Mouse (Mus musculus) heart, postnatal 0 days (tissue): Measurements from ENCODE around the gene Ifnar1. TPM values are rescaled to one million over a fixed set of nuclear protein-coding genes. Genes with fewer than 3 reads are reported as not detected.
A peak's percentile ranks its signal among the peaks of the same experiment; 100 is the strongest.

ENCODE experiments used
- ATAC-seq: fragments of 200-750 bp; cut with Nextera tagmentation; 2 replicates; pipeline ENCODE4 v1.8.0; 2017; ENCODE audit warnings: low read depth, moderate number of reproducible peaks, moderate library complexity; ENCODE audit not compliant: insufficient read depth
- DNase-seq: peaks from one replicate; pipeline ENCODE4 v3.0.0-alpha.2; 2016; ENCODE audit warnings: low spot score
- H3K27ac ChIP-seq: fragments of 300-500 bp; sonication (generic); 2 replicates; pipeline ENCODE4 v1.5.1; 2014; ENCODE audit warnings: low read depth, mild to moderate bottlenecking
- H3K27me3 ChIP-seq: fragments of 300-500 bp; sonication (generic); 2 replicates; pipeline ENCODE4 v1.6.1; 2014; ENCODE audit warnings: low read length, mixed read lengths; ENCODE audit not compliant: control insufficient read depth, insufficient read depth
- H3K36me3 ChIP-seq: fragments of 300-500 bp; sonication (generic); replicated peaks from 2 replicates; pipeline ENCODE4 v1.6.1; 2014; ENCODE audit warnings: low read length, mixed read lengths; ENCODE audit not compliant: control insufficient read depth, insufficient read depth
- H3K4me1 ChIP-seq: fragments of 300-500 bp; sonication (generic); 2 replicates; pipeline ENCODE4 v1.6.1; 2014; ENCODE audit warnings: antibody characterized with exemption; ENCODE audit not compliant: control insufficient read depth, insufficient read depth
- H3K4me2 ChIP-seq: fragments of 300-500 bp; sonication (generic); 2 replicates; pipeline ENCODE4 v1.6.1; 2014; ENCODE audit warnings: low read depth, mild to moderate bottlenecking, low read length, moderate library complexity
- H3K4me3 ChIP-seq: fragments of 300-500 bp; sonication (generic); 2 replicates; pipeline ENCODE4 v1.5.1; 2014; ENCODE audit warnings: low read depth, low read length
- H3K9ac ChIP-seq: fragments of 300-500 bp; sonication (generic); replicated peaks from 2 replicates; pipeline ENCODE4 v1.6.1; 2014; ENCODE audit warnings: low read depth, low read length, mixed read lengths
- H3K9me3 ChIP-seq: fragments of 300-500 bp; sonication (generic); replicated peaks from 2 replicates; pipeline ENCODE4 v1.6.1; 2016; ENCODE audit warnings: low read length; ENCODE audit not compliant: control insufficient read depth
- CTCF ChIP-seq: IDR thresholded peaks from 2 replicates; pipeline ENCODE4 v1.5.1; 2016; ENCODE audit warnings: antibody characterized with exemption, control low read depth, low read depth
- EP300 ChIP-seq: IDR thresholded peaks from 2 replicates; pipeline ENCODE4 v1.6.1; 2016; ENCODE audit warnings: antibody characterized with exemption, low read depth
- WGBS: fragments of 180-500 bp; shearing (Covaris S2); extraction: QIAGEN DNeasy Blood & Tissue Kit; methylation state at CpG from one replicate; pipeline ENCODE4 v1.1.7; 2014; 5-methylcytosine and 5-hydroxymethylcytosine counted together
- polyA plus RNA-seq: library from polyadenylated mRNA; unstranded; fragments of >200 nt; fragmentation: Nextera tagmentation; extraction: Ambion mirVana; gene quantifications from 2 replicates; pipeline ENCODE4 v1.2.1, GENCODE M21; 2015
- total RNA-seq: library from RNA; depleted of rRNA; stranded (reverse); fragments of >200 nt; gene quantifications from 2 replicates; pipeline ENCODE4 v1.2.3, GENCODE M21; 2014; ENCODE audit warnings: low replicate concordance

The Ifnar1 gene
- total and polyA plus RNA-seq, 2 experiments from 2014 or later, result 24.0 to 32.6 TPM

DNA sequence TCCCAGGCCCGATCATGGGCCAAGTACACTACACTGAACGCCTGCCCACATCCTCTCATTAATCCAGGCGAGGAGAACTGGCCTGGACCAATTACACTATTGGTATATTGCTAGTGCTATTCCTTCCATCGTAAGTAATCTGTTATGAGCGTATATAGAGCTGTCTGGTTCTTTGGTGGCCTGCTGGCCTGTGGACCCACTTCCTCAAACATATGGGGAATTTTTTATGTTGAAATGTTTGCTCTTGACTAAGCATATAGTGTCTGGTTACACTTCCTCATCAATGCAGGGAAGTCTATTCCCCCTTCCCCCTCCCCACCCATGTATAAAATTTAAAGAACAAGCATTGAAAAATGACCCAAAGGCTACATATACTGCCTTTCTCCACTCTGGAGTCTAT is 37.0 kb downstream of the Ifnar1 start:
- Histone ChIP-seq H3K4me3 (no peak overlapping the region), H3K9ac (no peak overlapping the region), H3K4me1 (no peaks in the 10 kb centered on the region), H3K9me3 (no peaks in the 10 kb centered on the region), H3K36me3 (no peaks in the 10 kb centered on the region), H3K27me3 (no peaks in the 10 kb centered on the region), H3K27ac (no peak overlapping the region), H3K4me2 (no peak overlapping the region)
- no peak for ATAC-seq
- 84% methylated on average over 5 of the region's 5 CpGs for whole genome bisulfite sequencing
- no peak for DNase-seq
- TF ChIP-seq CTCF (no peak), EP300 (no peak)

GRCm38 (mm10) chr16:91522479-91523309 is 37.7 kb downstream of the Ifnar1 start:
- H3K9me3 ChIP-seq, result no peaks in the 10 kb centered on the region
- no peak for ATAC-seq
- TF ChIP-seq EP300 (no peak), CTCF (no peak)
- H3K4me3 ChIP-seq, result no peak overlapping the region
- no peaks in the 10 kb centered on the region for H3K4me1 ChIP-seq
- no peak overlapping the region for H3K9ac ChIP-seq
- no peak for DNase-seq
- H3K36me3 ChIP-seq, result no peaks in the 10 kb centered on the region
- 72% methylated on average over 18 of the region's 18 CpGs for WGBS
- H3K27me3 ChIP-seq, result no peaks in the 10 kb centered on the region
- H3K27ac ChIP-seq, result no peak overlapping the region
- no peak overlapping the region for H3K4me2 ChIP-seq

- H3K9ac ChIP-seq, result no peak overlapping the region
- no peaks in the 10 kb centered on the region for H3K9me3 ChIP-seq
- 72% methylated on average over 5 of the region's 5 CpGs for WGBS
- ATAC-seq (no peak), DNase-seq (no peak)
- no peaks in the 10 kb centered on the region for H3K36me3 ChIP-seq
- no peak for TF ChIP-seq EP300
- TF ChIP-seq CTCF, result no peak
- H3K27me3 ChIP-seq, result no peaks in the 10 kb centered on the region
- no peaks in the 10 kb centered on the region for H3K4me1 ChIP-seq
- H3K27ac ChIP-seq, result no peak overlapping the region
- no peak overlapping the region for H3K4me2 ChIP-seq
- no peak overlapping the region for H3K4me3 ChIP-seq
Measured at GRCm38 (mm10) chr16:91524206-91524605, 39.2 kb downstream of the Ifnar1 start.

GRCm38 (mm10) chr16:91526274-91526673 is 41.2 kb downstream of the Ifnar1 start:
- Histone ChIP-seq H3K4me3 (no peak overlapping the region), H3K4me1 (peaks cover 4% of the 10 kb centered on the region), H3K4me2 (no peak overlapping the region), H3K9ac (no peak overlapping the region), H3K27me3 (no peaks in the 10 kb centered on the region), H3K9me3 (no peaks in the 10 kb centered on the region), H3K36me3 (no peaks in the 10 kb centered on the region), H3K27ac (no peak overlapping the region)
- no peak for ATAC-seq
- TF ChIP-seq CTCF (no peak), EP300 (no peak)
- DNase-seq, result no peak
- 94% methylated on average over 6 of the region's 6 CpGs for WGBS

GRCm38 (mm10) chr16:91527051-91527450 is 42.0 kb downstream of the Ifnar1 start:
- Histone ChIP-seq H3K27ac (no peak overlapping the region; the same call in 1 of the 2 replicates), H3K4me1 (peaks cover 7% of the 10 kb centered on the region), H3K36me3 (no peaks in the 10 kb centered on the region), H3K27me3 (no peaks in the 10 kb centered on the region), H3K4me3 (no peak overlapping the region), H3K9ac (no peak overlapping the region), H3K9me3 (no peaks in the 10 kb centered on the region), H3K4me2 (no peak overlapping the region)
- ATAC-seq (peak; percentile 34; the same call in 1 of the 2 replicates), DNase-seq (peak; percentile 65)
- WGBS, result 61% methylated on average over 10 of the region's 10 CpGs
- no peak for TF ChIP-seq EP300
- TF ChIP-seq CTCF, result peak; percentile 73
